Mouse (Mus musculus): ENCODE measurements at regions not wholly inside any gene's neighbourhood (a gene's known extent, or its start where the extent isn't known, plus 50 kb on each side); places are given as distances from the start of the nearest gene placed in this dataset.

- Histone ChIP-seq H3K9me3 (replicated peaks; ENCODE audit: insufficient read depth, low read length) (no peaks in the 10 kb centered on the region), H3K27me3 (ENCODE audit: control insufficient read depth in 1 of 2, insufficient read depth in 2 of 2, low read length in 2 of 2) (no peaks in the 10 kb centered on the region), H3K4me1 (ENCODE audit: control insufficient read depth in 1 of 2, insufficient read depth in 2 of 2, low read length in 2 of 2) (no peaks in the 10 kb centered on the region), H3K4me3 (ENCODE audit: control insufficient read depth in 1 of 2, insufficient read depth in 1 of 2, low read depth in 2 of 2, low read length in 2 of 2) (no peak overlapping the region), H3K9ac (ENCODE audit: control insufficient read depth, low read depth, low read length, poor library complexity, severe bottlenecking) (no peak overlapping the region), H3K27ac (ENCODE audit: control insufficient read depth, low read depth, low read length) (no peak overlapping the region), H3K36me3 (ENCODE audit: control insufficient read depth in 1 of 2, insufficient read depth in 2 of 2, low read length in 2 of 2) (no peaks in the 10 kb centered on the region), H3K79me2 (ENCODE audit: control insufficient read depth, insufficient read depth, low read length, poor library complexity) (no peaks in the 10 kb centered on the region)
- DNase-seq (ENCODE audit: low read depth, low spot score): no peak
- no peak for TF ChIP-seq NRF1 (IDR thresholded peaks at IDR 0.05; ENCODE audit: insufficient read depth, low read depth, low read length, poor library complexity, severe bottlenecking)
- TF ChIP-seq HCFC1 (IDR thresholded peaks at IDR 0.05; ENCODE audit: low read depth, low read length): no peak
- TF ChIP-seq RCOR1 (IDR thresholded peaks at IDR 0.05; ENCODE audit: low read depth, low read length): no peak
- TF ChIP-seq MAZ (IDR thresholded peaks at IDR 0.05; ENCODE audit: low read depth, low read length): no peak
- no peak for TF ChIP-seq NELFE (IDR thresholded peaks at IDR 0.05; ENCODE audit: low read depth, low read length)
- no peak for TF ChIP-seq RAD21 (IDR thresholded peaks at IDR 0.05; ENCODE audit: low read depth, low read length)
- TF ChIP-seq CTCF (IDR thresholded peaks at IDR 0.05 in 2 of 3, conservative IDR thresholded peaks at IDR 0.05 in 1 of 3; ENCODE audit: control insufficient read depth in 1 of 3, insufficient read depth in 1 of 3, low read depth in 2 of 3, low read length in 3 of 3, poor library complexity in 1 of 3, severe bottlenecking in 1 of 3): no peak
- no peak for TF ChIP-seq USF2 (IDR thresholded peaks at IDR 0.05; ENCODE audit: borderline replicate concordance in 1 of 2, insufficient read depth in 1 of 2, low read depth in 1 of 2, low read length in 2 of 2)
- no peak for TF ChIP-seq SMC3 (IDR thresholded peaks at IDR 0.05; ENCODE audit: low read depth, low read length)
- TF ChIP-seq ELF1 (IDR thresholded peaks at IDR 0.05; ENCODE audit: low read depth, low read length): no peak
- TF ChIP-seq TAL1 (IDR thresholded peaks at IDR 0.05; ENCODE audit: low read length): no peak
- TF ChIP-seq TCF12 (IDR thresholded peaks at IDR 0.05; ENCODE audit: low read depth, low read length): no peak
- TF ChIP-seq ZNF384 (IDR thresholded peaks at IDR 0.05; ENCODE audit: low read depth, low read length): no peak
- TF ChIP-seq POLR2AphosphoS2 (IDR thresholded peaks at IDR 0.05; ENCODE audit: low read length): no peak
- no peak for TF ChIP-seq POLR2AphosphoS5 (IDR thresholded peaks at IDR 0.05; ENCODE audit: borderline replicate concordance, low read depth, low read length)
- TF ChIP-seq MXI1 (IDR thresholded peaks at IDR 0.05; ENCODE audit: low read depth, low read length): no peak
- TF ChIP-seq MYB (IDR thresholded peaks at IDR 0.05; ENCODE audit: low read depth, low read length): no peak
- no peak for TF ChIP-seq MEF2A (IDR thresholded peaks at IDR 0.05; ENCODE audit: extremely low read depth, insufficient replicate concordance, low read depth, low read length, poor library complexity, severe bottlenecking)
- no peak for TF ChIP-seq EP300 (IDR thresholded peaks at IDR 0.05; ENCODE audit: low read depth in 1 of 2, low read length in 2 of 2)
- no peak for TF ChIP-seq TBP (IDR thresholded peaks at IDR 0.05; ENCODE audit: low read depth, low read length)
These were observed 66.1 kb upstream of the Atp1a1 start for GRCm38 (mm10) chr3:101670561-101671001.

- Histone ChIP-seq H3K27me3 (ENCODE audit: control insufficient read depth in 1 of 2, insufficient read depth in 2 of 2, low read length in 2 of 2) (no peaks in the 10 kb centered on the region), H3K36me3 (ENCODE audit: control insufficient read depth in 1 of 2, insufficient read depth in 2 of 2, low read length in 2 of 2) (no peaks in the 10 kb centered on the region), H3K4me3 (ENCODE audit: control insufficient read depth in 1 of 2, insufficient read depth in 1 of 2, low read depth in 2 of 2, low read length in 2 of 2) (no peak overlapping the region), H3K9ac (ENCODE audit: control insufficient read depth, low read depth, low read length, poor library complexity, severe bottlenecking) (no peak overlapping the region), H3K9me3 (replicated peaks; ENCODE audit: insufficient read depth, low read length) (no peaks in the 10 kb centered on the region), H3K4me1 (ENCODE audit: control insufficient read depth in 1 of 2, insufficient read depth in 2 of 2, low read length in 2 of 2) (no peaks in the 10 kb centered on the region), H3K79me2 (ENCODE audit: control insufficient read depth, insufficient read depth, low read length, poor library complexity) (no peaks in the 10 kb centered on the region), H3K27ac (ENCODE audit: control insufficient read depth, low read depth, low read length) (no peak overlapping the region)
- TF ChIP-seq MXI1 (IDR thresholded peaks at IDR 0.05; ENCODE audit: low read depth, low read length) (no peak), ETS1 (IDR thresholded peaks at IDR 0.05; ENCODE audit: low read depth, low read length) (no peak), TCF12 (IDR thresholded peaks at IDR 0.05; ENCODE audit: low read depth, low read length) (no peak), TAL1 (IDR thresholded peaks at IDR 0.05; ENCODE audit: low read length) (no peak), CHD1 (IDR thresholded peaks at IDR 0.05; ENCODE audit: low read depth, low read length) (no peak), GABPA (IDR thresholded peaks at IDR 0.05; ENCODE audit: low read depth, low read length) (no peak), SMC3 (IDR thresholded peaks at IDR 0.05; ENCODE audit: low read depth, low read length) (no peak), NELFE (IDR thresholded peaks at IDR 0.05; ENCODE audit: low read depth, low read length) (no peak), ZKSCAN1 (IDR thresholded peaks at IDR 0.05; ENCODE audit: low read depth, low read length) (no peak), BHLHE40 (IDR thresholded peaks at IDR 0.05; ENCODE audit: borderline replicate concordance, low read depth, low read length) (no peak), CTCF (IDR thresholded peaks at IDR 0.05 in 2 of 3, conservative IDR thresholded peaks at IDR 0.05 in 1 of 3; ENCODE audit: control insufficient read depth in 1 of 3, insufficient read depth in 1 of 3, low read depth in 2 of 3, low read length in 3 of 3, poor library complexity in 1 of 3, severe bottlenecking in 1 of 3) (no peak), UBTF (IDR thresholded peaks at IDR 0.05; ENCODE audit: borderline replicate concordance, insufficient read depth, low read depth, low read length) (no peak), CHD2 (IDR thresholded peaks at IDR 0.05; ENCODE audit: low read length) (no peak)
- DNase-seq (ENCODE audit: low read depth, low spot score): no peak
These were observed 65.3 kb upstream of the Atp1a1 start for GRCm38 (mm10) chr3:101669743-101670142.

Measured in MEL (cell line).